Mouse (Mus musculus): ENCODE measurements around the gene Arl14.

DNA sequence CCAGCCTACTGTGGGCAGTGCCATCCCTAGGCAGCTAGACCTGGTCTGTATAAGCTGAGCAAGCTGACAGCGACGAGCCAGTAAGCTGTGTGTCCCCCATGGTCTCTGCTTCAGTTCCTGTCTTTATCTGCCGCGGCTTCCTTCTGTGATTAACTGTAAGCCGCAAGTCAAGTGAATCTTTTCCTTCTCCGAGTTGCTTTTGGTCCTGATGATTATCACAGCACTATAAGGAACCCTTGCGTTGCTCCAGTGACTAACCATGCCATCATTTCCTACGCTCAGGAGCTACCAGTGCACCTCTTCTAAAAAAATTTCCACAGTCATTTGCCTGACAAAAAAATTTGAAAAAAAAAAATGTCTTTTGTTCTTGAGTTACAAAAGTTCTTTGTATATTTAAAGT is 40.7 kb upstream of the Arl14 start:
- TF ChIP-seq CTCF (IDR thresholded peaks at IDR 0.05; ENCODE audit: low read depth, low read length), result no peak
- no peak for TF ChIP-seq POLR2A (IDR thresholded peaks at IDR 0.05; ENCODE audit: extremely low read depth, insufficient read depth, low read length)

Measured in liver, adult 2 months (tissue).